Mouse (Mus musculus) retina, postnatal 1 day (tissue): ENCODE measurements around the gene Chchd1.

ENCODE experiments used
- DNase-seq: peaks from one replicate; pipeline ENCODE4 v3.0.0-alpha.2; 2012

Gene Chchd1

GRCm38 (mm10) chr14:20729871-20730270, 27.1 kb downstream of the Chchd1 start:
- no peak for DNase-seq

- DNase-seq = no peak
Observed at GRCm38 (mm10) chr14:20730853-20731602, 28.2 kb downstream of the Chchd1 start.

- DNase-seq = no peak
Observed at GRCm38 (mm10) chr14:20733041-20733951, 30.5 kb downstream of the Chchd1 start.

- peak; percentile 95 for DNase-seq
Observed at GRCm38 (mm10) chr14:20733952-20734774, 31.4 kb downstream of the Chchd1 start, which contains the start of gene Ndst2. Gene Ndst2, minus strand, starts transcription at chr14:20734562.

GRCm38 (mm10) chr14:20735052-20735451, 32.2 kb downstream of the Chchd1 start:
- DNase-seq = no peak

GRCm38 (mm10) chr14:20735892-20736390, 33.1 kb downstream of the Chchd1 start:
- DNase-seq = no peak

GRCm38 (mm10) chr14:20737306-20737705, 34.5 kb downstream of the Chchd1 start:
- peak; percentile 74 for DNase-seq

GRCm38 (mm10) chr14:20738511-20738910, 35.7 kb downstream of the Chchd1 start:
- DNase-seq = no peak

GRCm38 (mm10) chr14:20741301-20741700, 38.5 kb downstream of the Chchd1 start:
- no peak for DNase-seq

GRCm38 (mm10) chr14:20743614-20744013, 40.8 kb downstream of the Chchd1 start:
- no peak for DNase-seq

GRCm38 (mm10) chr14:20746935-20747334, 44.1 kb downstream of the Chchd1 start:
- DNase-seq = no peak

GRCm38 (mm10) chr14:20748388-20748787, 45.6 kb downstream of the Chchd1 start:
- no peak for DNase-seq

GRCm38 (mm10) chr14:20749494-20750051, 46.8 kb downstream of the Chchd1 start:
- DNase-seq = no peak

- DNase-seq = no peak
Observed at GRCm38 (mm10) chr14:20750503-20750902, 47.7 kb downstream of the Chchd1 start.

- DNase-seq = no peak
Observed at GRCm38 (mm10) chr14:20753792-20754191, 51.0 kb downstream of the Chchd1 start.
